Mouse (Mus musculus) gastrocnemius, postnatal 25 days (tissue): ENCODE results near the gene Hspa1b. TPM values are rescaled to one million over a fixed set of nuclear protein-coding genes. Genes with fewer than 3 reads are reported as not detected.
"Not testable (repeated sequence)": the region's sequence is repeated elsewhere in the genome, so short reads cannot be mapped to it uniquely, and the experiment has no call there.

ENCODE experiments used
- DNase-seq: peaks from one replicate; pipeline ENCODE4 v3.0.0; 2022
- total RNA-seq, 2 experiments: library from RNA; stranded (reverse); gene quantifications; 1 replicate in 1 of 2; 2 replicates in 1 of 2; pipeline ENCODE4 v1.2.3; 2021

The Hspa1b gene
- total RNA-seq, 2 experiments from 2014 or later, result 4.4 to 6.7 TPM

- DNase-seq, result no peak
These were observed 4.2 kb downstream of the Hspa1b start for GRCm38 (mm10) chr17:34954831-34955230.

DNA sequence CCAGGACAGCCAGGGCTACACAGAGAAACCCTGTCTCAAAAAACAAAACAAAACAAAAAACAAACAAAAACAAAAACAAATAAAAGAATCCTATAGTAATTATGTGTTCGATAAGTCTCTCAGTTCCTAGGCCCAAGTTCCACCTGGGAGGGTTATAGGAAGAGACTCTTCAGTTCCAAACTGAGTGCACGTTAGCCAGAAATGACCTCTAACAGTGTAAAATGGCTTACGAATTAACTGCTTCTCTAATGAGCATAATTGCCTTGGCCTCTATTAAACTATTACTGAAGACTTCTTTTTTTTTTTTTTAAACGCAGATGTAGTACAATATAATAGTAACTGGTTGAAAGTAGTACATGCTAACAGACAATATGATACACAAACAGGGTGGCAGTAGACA, 5.1 kb downstream of the Hspa1b start:
- DNase-seq, result no peak

DNA sequence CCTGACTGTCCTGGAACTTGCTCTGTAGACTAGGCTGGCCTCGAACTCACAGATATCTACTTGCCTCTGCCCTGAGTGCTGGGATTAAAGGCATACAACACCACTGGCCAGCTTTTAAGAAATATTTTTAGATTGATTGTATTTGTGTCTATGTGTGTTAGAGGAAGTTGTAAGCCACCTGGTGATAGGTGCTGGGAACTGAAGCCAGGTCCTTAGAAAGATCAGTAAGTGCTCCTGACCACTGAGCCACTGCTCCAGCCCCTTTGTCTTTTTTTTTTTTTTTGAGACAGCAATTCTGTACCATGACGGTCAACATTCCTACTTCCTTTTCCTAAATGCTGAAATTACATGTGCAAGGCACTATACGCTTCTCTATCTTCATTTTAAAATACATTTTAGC, 5.8 kb downstream of the Hspa1b start:
- DNase-seq, result no peak

DNA sequence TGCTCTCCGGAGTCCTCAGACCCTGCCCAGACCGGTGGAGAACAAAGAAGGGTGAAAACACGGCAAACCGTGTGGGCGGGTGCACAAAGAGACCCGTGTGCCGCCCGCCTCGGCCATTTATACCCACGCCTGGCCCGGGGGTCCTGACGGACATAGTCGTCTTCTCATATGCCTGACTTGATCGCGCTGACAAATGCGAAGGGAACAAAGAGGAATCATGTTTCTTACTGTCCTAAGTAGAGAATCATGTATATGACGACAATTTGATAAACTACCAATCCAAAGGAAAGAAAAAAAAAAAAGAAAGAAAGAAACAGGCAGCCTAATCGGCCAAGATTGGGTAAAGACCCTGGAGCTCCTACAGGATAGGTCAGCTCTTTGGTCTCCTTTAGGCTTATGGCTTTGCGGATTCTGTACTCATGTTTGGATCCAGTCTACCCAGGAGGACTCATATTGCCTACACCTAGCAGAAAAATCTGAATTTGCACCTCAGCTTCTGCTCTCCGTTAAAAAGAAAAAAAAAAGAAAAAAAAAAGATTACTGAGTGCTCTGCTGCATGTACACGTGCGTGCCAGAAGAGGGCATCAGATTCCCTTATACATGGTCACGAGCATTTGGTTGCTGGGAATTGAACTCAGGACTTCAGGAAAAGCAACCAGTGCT, 6.5 kb downstream of the Hspa1b start:
- peak; percentile 63 for DNase-seq

- no peak for DNase-seq
These were observed 7.2 kb downstream of the Hspa1b start for GRCm38 (mm10) chr17:34951636-34952377.

GRCm38 (mm10) chr17:34950514-34951455, 8.3 kb downstream of the Hspa1b start:
- DNase-seq, result no peak

- DNase-seq, result no peak
These were observed 9.5 kb downstream of the Hspa1b start for GRCm38 (mm10) chr17:34949553-34949969.

DNA sequence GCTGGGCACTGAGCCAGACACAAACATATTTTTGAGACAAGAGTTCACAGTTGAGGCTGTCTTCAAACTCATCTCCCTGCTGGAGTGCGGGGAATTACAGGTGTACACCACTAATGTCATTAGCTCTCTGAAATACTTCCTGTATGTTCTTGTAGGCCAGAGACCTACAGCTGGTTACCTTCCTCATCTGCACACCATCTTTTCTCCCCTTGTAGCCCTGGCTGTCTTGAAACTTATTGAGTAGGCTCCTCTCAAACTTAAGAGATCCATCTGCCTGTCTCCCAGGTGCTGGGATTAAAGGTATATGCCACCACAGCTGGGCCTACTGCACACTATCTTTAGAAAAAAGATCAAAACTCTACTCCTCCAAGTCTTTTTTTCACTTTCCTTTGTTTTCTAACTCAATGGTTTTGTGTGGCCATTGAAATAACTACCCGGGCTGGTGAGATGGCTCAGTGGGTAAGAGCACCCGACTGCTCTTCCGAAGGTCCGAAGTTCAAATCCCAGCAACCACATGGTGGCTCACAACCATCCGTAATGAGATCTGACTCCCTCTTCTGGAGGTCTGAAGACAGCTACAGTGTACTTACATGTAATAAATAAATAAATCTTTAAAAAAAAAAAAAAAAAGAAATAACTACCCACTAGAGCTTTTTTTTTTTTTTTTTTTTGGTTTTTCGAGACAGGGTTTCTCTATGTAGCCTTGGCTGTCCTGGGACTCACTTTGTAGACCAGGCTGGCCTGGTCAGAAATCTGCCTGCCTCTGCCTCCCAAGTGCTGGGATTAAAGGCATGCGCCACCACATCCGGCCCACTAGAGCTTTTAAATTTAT, 10.1 kb downstream of the Hspa1b start:
- DNase-seq, result not testable (repeated sequence)

DNA sequence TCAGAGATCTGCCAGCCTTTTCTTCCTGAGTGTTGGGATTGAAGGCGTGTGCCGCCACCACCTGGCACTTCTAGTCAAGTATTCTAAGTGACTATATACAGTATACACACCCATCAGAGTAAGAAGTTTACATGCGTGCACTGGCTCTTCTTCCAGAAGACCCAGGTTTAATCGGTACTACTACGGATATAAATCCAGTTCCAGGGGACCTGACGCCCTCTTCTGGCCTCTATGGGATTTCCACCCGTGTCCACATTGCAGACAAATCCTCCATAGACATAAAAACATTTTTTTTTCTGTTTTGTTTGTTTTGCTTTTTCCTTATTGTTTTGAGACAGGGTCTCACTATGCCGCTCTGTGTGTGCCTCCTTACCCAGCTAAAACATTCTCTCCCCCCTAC, 11.4 kb downstream of the Hspa1b start:
- DNase-seq, result no peak

- no peak for DNase-seq
These were observed 12.4 kb downstream of the Hspa1b start for GRCm38 (mm10) chr17:34946486-34947140.

DNA sequence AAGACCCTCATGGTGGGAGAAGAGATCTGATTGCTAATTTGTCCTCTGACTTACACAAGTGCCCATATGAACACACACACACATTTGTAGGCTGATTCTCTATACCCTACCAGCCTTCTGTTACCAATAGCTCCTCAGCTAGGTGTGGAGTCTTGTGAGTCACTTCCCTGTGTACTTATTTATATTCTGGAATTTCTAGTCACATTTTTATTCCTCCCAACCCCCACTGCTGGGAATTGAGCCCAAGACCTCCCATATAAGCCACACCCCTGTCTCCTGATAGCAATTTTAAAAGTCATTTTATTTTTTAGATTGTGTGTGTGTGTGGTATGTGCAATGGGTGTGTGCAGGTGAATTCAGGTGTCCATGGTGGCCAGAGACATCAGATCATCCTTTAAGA, 14.7 kb downstream of the Hspa1b start:
- no peak for DNase-seq

GRCm38 (mm10) chr17:34943128-34943815, 15.8 kb downstream of the Hspa1b start:
- no peak for DNase-seq

DNA sequence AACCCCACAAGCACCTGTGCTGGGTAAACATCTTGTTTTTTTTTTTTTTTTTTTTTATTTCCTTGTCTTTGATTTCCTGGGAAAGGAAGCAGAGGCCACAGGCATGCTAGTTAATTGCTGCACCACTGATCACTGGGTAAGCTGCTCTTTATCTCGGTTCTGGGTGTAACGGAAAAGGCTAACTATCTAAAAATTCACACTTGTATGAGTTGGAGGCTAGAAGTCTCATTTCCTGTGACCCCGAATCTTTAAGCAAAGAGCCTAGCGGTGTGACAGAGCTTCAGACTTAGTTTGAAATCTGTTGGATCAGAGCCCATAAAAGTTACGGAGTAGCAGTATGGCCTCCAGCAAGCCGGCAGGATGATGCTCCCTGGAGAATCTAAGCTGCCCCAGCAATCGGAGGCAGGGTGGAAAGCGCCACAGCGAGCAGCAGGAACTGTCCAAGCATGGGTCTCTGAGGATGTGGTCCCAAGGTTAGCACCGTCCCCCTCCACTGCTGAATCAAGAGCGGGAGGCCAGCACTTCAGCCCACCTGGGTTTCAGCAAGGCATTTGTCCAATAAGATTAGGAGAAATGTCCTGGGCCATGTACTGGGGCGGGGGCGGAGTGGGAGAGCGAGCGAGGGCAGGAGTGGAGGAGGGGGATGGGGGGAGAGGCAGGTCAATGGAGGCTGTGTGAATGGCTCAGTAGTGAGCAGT, 17.5 kb downstream of the Hspa1b start:
- no peak for DNase-seq

DNA sequence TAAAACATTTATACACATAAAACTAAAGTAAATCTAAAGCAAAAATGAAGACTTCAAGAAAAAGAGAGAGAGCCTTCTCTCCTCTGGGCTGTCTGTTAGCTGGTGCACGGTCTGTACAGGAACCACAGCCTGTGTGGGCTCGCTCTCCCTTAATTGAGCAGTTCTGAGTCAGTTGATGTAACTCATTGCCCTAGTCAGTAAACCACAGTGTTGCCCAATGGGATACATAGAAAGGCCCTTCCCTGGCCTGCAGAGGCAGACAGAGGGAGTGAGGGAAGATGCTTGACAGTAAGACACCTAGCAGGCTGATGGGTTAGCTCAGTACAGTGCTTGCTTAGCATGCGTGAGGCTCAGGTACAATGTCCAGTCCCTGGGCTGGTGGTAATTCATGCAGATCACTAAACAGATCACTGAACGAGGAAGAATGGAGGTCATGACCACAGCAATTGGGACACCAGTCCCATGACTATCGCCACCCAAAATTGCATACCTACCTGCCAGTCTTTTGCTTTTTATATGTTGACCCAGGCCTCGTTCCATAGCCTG, 21.0 kb downstream of the Hspa1b start:
- DNase-seq, result no peak

GRCm38 (mm10) chr17:34934830-34935229, 24.2 kb downstream of the Hspa1b start:
- no peak for DNase-seq

DNA sequence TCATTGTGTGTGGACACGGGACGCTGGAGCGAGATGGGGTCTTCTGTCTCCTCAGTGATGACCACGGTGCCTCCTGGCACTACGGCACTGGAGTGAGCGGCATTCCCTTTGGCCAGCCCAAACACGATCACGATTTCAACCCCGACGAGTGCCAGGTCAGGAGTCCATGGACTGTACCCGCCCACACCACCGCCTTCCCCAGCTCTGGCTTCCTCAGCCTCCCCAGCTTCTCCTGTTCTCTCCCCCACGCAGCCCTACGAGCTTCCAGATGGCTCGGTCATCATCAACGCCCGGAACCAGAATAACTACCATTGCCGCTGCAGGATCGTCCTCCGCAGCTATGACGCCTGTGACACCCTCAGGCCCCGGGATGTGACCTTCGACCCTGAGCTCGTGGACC, 25.0 kb downstream of the Hspa1b start:
- no peak for DNase-seq

GRCm38 (mm10) chr17:34932287-34932686, 26.8 kb downstream of the Hspa1b start:
- no peak for DNase-seq

DNA sequence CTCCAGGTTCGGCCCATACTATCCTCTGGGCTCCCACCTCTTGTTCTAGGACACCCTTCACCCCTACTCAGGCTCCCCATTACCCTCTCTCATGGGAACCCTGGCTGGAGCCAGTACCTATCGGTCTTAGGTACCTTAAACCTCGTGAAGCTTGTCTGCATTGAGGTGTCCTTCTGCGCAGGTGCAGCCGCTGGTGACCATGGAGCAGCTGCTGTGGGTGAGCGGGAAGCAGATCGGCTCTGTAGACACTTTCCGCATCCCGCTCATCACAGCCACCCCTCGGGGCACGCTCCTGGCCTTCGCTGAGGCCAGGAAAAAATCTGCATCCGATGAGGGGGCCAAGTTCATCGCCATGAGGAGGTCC, 27.3 kb downstream of the Hspa1b start:
- no peak for DNase-seq

DNA sequence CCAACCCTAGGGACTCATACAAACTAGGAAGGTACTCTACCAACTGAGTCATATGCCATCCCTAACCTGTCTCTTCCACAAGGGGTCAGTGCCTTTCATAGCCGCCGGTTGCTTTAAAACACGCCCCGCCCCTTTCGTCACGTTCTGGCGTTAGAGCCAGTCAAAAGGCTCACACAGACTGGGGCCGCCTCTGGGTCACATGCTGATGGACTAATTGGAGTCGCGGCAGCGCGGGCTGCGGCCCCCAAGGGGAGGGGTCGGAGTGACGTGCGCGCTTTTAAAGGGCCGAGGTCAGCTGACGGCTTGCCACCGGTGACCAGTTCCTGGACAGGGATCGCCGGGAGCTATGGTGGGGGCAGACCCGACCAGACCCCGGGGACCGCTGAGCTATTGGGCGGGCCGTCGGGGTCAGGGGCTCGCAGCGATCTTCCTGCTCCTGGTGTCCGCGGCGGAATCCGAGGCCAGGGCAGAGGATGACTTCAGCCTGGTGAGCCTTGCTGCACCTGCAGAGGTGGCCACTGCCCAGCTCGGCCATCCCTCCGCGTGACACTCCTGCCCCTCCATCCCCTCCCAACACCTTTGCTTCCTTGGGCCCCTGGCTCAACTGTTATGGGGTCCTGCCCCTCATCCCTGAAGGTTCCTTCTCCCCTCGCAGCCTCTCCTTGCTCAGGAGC, 27.8 kb downstream of the Hspa1b start, which contains the start of gene Neu1:
Gene Neu1 (plus strand): TSS at position 193 of the 674 bp plus-strand sequence.
- DNase-seq, result peak; percentile 98
